Mouse (Mus musculus) Muller cell, postnatal 12 days (primary cell): ENCODE data around the gene Denr.

ENCODE experiments used
- DNase-seq: peaks from one replicate; pipeline ENCODE4 v3.0.0-alpha.2; 2015; ENCODE audit errors: inconsistent ontology term

The Denr gene

GRCm38 (mm10) chr5:123906146-123906975 lies 614 bp upstream of the Denr start:
- DNase-seq, result no peak

GRCm38 (mm10) chr5:123907631-123907977 lies 629 bp downstream of the Denr start:
- DNase-seq, result no peak

- DNase-seq, result no peak
Observed at GRCm38 (mm10) chr5:123914852-123915251, 7.9 kb downstream of the Denr start.

GRCm38 (mm10) chr5:123922112-123922511 lies 15.1 kb downstream of the Denr start:
- DNase-seq, result no peak

GRCm38 (mm10) chr5:123927118-123927517 lies 20.1 kb downstream of the Denr start, which contains the start of gene Gm43518:
Gm43518 (plus strand) TSS chr5:123927418.
- DNase-seq, result no peak

DNA sequence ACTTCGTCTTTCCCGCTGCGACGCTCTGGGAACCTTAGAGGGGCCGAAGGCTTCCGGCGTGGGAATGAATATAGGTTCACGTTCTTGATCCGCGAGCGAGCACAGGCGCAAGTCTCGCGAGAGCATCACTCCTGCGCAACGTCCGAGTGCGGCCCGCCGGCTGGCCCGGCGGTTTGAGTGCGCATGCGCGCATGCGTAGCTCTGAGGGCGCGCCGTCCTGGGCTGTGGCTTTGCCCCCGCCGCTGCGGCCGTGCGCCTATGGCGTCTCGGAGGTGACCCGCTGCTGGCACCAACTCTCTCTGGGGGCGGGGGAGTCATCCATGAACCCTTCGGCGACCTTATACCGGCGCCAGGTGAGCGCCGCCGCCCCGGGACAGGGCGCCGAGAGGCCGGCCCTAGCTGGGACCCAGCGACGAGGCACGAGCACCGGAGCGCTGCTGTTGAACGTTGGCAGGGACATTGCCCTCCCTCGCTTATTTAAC lies 23.6 kb downstream of the Denr start, which contains the start of gene Ccdc62:
Gene Ccdc62 (plus strand): TSS at position 172 of the 482 bp plus-strand sequence.
- DNase-seq, result peak; percentile 94

DNA sequence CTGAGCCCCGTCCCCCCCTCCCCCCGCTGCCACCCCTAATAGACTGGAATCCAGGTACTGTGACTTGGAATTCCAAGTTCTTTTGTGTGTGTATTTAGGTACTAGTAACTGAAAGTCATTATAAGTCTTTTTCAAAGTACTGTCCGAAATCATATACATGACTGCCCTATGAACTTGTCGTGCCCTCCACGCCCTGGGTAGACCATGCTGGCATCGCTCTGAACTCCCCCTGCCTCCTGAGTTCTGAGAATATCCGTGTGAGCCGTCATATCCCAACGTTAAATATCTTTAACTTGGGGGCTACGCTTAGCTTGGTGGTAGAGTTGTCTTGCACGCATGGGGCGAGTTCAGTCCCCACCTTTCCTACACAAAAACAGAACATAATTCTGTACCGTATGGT lies 24.2 kb downstream of the Denr start:
- no peak for DNase-seq

DNA sequence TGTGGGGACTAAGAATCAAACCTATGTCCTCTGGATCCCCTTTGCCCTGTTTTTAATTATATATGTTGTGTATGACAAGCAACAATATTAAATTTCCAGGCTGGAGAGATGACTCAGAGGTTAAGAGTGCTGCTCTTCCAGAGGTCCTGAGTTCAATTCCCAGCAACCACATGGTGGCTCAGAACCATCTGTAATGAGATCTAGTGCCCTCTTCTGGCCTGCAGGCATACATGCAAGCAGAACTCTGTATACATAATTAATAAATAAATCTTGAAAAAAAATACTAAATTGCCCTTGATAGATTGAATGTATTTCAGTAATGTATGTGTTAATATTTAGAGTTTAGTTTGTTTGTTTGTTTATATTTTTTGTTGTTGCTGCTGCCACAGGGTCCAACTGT lies 26.0 kb downstream of the Denr start:
- DNase-seq, result no peak

GRCm38 (mm10) chr5:123933556-123933955 lies 26.6 kb downstream of the Denr start:
- DNase-seq, result no peak

DNA sequence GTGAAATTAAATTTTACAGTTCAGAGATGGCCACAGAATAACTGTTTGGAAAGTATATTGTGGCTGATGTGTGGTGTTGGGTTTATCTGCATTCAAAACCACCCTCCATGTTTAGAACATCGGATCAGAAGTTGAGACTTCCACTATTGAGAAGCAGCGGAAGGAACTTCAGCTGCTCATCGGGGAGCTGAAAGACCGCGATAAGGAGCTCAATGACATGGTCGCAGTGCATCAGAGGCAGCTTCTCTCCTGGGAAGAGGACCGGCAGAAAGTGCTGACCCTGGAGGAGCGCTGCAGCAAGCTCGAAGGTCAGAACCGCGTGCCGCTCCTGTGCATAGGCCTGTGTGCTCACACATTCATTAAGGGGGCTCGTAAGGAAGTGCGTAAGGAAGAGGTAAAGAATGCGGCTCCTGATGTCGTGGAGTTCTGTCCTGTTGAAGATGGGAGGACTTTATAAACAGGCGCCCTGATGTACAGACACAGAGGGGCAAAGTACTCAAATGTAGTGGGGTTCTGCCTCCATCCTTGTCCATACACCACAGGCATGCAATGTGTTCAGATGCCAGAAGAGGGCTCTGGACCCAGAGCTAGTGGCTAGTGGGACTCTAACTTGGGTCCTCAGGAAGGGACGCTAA lies 27.1 kb downstream of the Denr start:
- DNase-seq, result peak; percentile 12

- DNase-seq, result no peak
Observed at GRCm38 (mm10) chr5:123935931-123936330, 29.0 kb downstream of the Denr start.

GRCm38 (mm10) chr5:123938479-123938878 lies 31.5 kb downstream of the Denr start:
- no peak for DNase-seq

- no peak for DNase-seq
Observed at GRCm38 (mm10) chr5:123946546-123946945, 39.6 kb downstream of the Denr start.

GRCm38 (mm10) chr5:123947041-123947761 lies 40.2 kb downstream of the Denr start:
- peak; percentile 50 for DNase-seq

DNA sequence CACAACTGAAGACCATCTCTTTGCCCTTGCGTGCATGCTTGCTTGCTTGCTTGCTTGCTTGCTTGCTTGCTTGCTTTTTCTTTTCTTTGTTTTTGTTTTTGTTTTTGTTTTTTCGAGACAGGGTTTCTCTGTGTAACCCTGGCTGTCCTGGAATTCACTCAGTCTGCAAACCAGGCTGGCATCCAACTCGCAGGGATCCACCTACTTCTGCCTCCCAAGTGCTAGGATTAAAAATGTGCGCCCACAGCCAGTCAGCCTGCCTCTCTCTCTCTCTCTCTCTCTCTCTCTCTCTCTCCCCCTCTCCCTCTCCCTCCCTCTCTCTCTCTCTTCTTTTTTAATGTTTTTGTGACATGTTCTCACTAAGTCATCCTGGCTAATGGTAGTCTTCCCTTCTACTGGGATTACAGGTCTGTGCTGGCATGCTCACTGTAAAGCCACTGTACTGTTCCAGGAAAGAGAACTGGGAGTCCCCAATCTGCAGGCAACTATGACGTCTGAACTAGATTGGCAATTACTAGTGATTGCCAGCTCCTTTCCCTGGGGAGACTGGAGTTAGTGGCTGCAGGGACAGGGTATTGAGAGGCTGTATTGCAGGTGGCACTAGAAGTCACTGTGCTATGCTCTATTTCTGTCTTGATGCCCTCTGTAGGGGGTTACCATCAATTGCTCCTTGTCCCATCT lies 45.5 kb downstream of the Denr start:
- no peak for DNase-seq

DNA sequence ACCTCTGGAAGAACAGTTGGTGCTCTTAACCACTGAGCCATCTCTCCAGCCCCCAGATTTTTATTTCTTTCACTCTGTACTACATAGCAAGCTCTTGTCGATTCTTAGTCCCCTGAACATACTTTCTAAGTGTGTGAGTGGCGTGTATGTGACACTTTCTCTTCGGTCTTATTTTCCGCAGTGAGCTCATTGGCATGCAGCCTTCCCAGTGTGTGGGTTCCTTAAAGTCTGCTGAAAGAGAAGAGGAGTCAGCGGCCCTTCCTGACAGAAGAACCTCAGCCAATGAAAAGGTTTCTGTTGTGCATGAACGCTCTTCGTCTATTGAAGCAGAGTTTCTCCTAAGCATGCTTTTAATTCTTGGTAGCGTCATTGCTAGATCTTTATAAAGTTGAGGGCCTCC lies 50.2 kb downstream of the Denr start:
- no peak for DNase-seq

GRCm38 (mm10) chr5:123959018-123959417 lies 52.0 kb downstream of the Denr start:
- DNase-seq, result no peak

DNA sequence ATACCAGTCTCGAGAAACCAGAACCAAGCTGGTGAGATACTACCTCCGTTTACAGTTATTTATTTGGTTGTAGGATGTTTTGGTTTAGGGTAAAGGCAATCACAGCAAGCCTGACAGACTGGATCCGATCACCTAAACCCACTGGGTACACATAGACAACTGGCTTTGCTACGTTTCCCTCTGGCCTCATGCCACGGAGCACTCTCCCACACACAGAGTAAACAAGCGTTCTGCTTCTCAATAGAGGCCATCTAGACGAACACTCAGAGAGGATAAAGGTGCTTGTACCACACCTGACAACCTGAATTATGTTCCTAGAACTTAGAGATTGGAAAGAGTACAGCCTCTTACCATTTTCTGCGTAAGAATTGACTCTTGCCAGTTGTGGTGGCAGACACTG lies 53.2 kb downstream of the Denr start:
- DNase-seq, result no peak

GRCm38 (mm10) chr5:123961046-123961445 lies 54.1 kb downstream of the Denr start:
- DNase-seq, result no peak

DNA sequence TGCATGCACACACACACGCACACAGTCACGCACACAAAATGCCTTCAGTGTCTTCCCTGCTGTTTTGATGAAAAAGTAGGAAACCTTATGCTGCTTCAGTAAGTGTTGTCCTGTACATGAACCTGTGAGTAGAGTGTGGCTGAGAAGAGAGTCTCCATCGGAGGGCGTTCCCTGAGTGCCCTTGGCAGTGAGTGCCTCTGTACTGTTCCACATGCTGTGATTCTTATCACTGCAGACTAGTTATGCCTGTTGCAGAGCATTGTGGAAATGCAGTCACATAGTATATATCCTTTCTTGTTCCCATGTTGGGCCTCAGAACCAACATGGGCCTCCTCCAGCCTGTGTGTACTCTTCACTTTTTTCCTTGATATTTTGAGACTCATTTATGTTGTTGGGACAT lies 57.2 kb downstream of the Denr start:
- DNase-seq, result no peak

DNA sequence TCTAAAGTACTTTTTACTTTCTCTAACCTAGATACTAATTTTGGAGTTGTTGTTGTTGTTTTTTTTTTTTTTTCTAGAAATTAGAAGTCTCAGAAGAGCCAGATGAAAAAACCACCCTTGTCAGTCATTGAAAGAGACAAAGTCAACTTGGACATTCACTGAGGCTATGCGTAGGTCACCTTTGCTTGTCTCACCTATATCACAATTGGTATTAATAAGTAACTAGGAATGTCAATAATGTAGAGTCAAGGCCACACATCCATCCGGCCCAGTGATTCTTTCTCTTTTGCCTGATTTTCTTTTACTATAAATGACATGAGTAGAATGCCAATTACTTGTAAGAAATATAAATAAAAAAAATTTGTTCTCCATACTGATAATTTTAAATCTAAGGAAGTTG lies 59.8 kb downstream of the Denr start:
- no peak for DNase-seq

- no peak for DNase-seq
Observed at GRCm38 (mm10) chr5:123968468-123968867, 61.5 kb downstream of the Denr start.
